Mouse (Mus musculus) hindbrain, embryonic 10.5 days (tissue): ENCODE data around the gene Tex19.1. TPM values are rescaled to one million over a fixed set of nuclear protein-coding genes. Genes with fewer than 3 reads are reported as not detected.

Experiments
- DNase-seq: peaks from one replicate; pipeline ENCODE4 v3.0.0-alpha.2; 2017; ENCODE audit warnings: low spot score
- H3K27ac ChIP-seq: fragments of 300-500 bp; sonication (generic); 2 replicates; pipeline ENCODE4 v1.5.1; 2016; ENCODE audit warnings: mild to moderate bottlenecking, moderate library complexity
- H3K27me3 ChIP-seq: fragments of 300-500 bp; sonication (generic); 2 replicates; pipeline ENCODE4 v1.6.1; 2016; ENCODE audit warnings: mild to moderate bottlenecking; ENCODE audit not compliant: poor library complexity, insufficient read depth, severe bottlenecking
- H3K36me3 ChIP-seq: fragments of 300-500 bp; sonication (generic); 2 replicates; pipeline ENCODE4 v1.6.1; 2016; ENCODE audit warnings: mild to moderate bottlenecking, moderate library complexity
- H3K4me1 ChIP-seq: fragments of 300-500 bp; sonication (generic); replicated peaks from 2 replicates; pipeline ENCODE4 v1.6.1; 2016; ENCODE audit warnings: mild to moderate bottlenecking
- H3K4me3 ChIP-seq: fragments of 300-500 bp; sonication (generic); 2 replicates; pipeline ENCODE4 v1.5.1; 2016; ENCODE audit warnings: mild to moderate bottlenecking, moderate library complexity
- H3K9me3 ChIP-seq: fragments of 300-500 bp; sonication (generic); 2 replicates; pipeline ENCODE4 v1.6.1; 2016; ENCODE audit warnings: mild to moderate bottlenecking, moderate library complexity
- WGBS: fragments of 180-500 bp; shearing (Covaris S2); methylation state at CpG from one replicate; pipeline ENCODE4 v1.1.7; 2016; 5-methylcytosine and 5-hydroxymethylcytosine counted together
- polyA plus RNA-seq: library from polyadenylated mRNA; unstranded; fragments of >200 nt; fragmentation: Nextera tagmentation; extraction: Ambion mirVana; gene quantifications from 2 replicates; pipeline ENCODE4 v1.2.1, GENCODE M21; 2016

Tex19.1 gene
- polyA plus RNA-seq, 1 experiment from 2014 or later = not detected

- peaks cover 23% of the 10 kb centered on the region for H3K4me1 ChIP-seq
- WGBS = 81% methylated on average over 5 of the region's 5 CpGs
- H3K27ac ChIP-seq = no peak within 1 kb of the TSS
These were observed 14.0 kb downstream of the Tex19.1 start, which contains the start of gene Uts2r for GRCm38 (mm10) chr11:121159971-121160370. TSS of gene Uts2r (plus strand) at chr11:121160271.

GRCm38 (mm10) chr11:121160636-121161346 lies 14.8 kb downstream of the Tex19.1 start:
- Histone ChIP-seq H3K4me1 (peaks cover 17% of the 10 kb centered on the region), H3K9me3 (no peaks in the 10 kb centered on the region), H3K27ac (no peak overlapping the region)

More at GRCm38 (mm10) chr11:121159971-121160370, 14.0 kb downstream of the Tex19.1 start, which contains the start of gene Uts2r:
- no peak for DNase-seq
- Histone ChIP-seq H3K27me3 (peaks cover 38% of the 10 kb centered on the region), H3K9me3 (no peaks in the 10 kb centered on the region), H3K36me3 (no peaks in the 10 kb centered on the region), H3K4me3 (no peak within 1 kb of the TSS)

GRCm38 (mm10) chr11:121163751-121164150 lies 17.8 kb downstream of the Tex19.1 start:
- 89% methylated on average over 4 of the region's 4 CpGs for WGBS
- Histone ChIP-seq H3K36me3 (no peaks in the 10 kb centered on the region), H3K4me3 (no peak overlapping the region), H3K27me3 (0 out of 2 replicates have a peak, but pooled peaks cover 5% of the 10 kb centered on the region), H3K27ac (no peak overlapping the region), H3K9me3 (no peaks in the 10 kb centered on the region), H3K4me1 (0 out of 2 replicates have a peak, but pooled peaks cover 7% of the 10 kb centered on the region)
- no peak for DNase-seq

More at GRCm38 (mm10) chr11:121160636-121161346, 14.8 kb downstream of the Tex19.1 start:
- DNase-seq = no peak
- H3K4me3 ChIP-seq = no peak overlapping the region
- H3K36me3 ChIP-seq = no peaks in the 10 kb centered on the region
- WGBS = 94% methylated on average over 26 of the region's 26 CpGs
- peaks cover 30% of the 10 kb centered on the region for H3K27me3 ChIP-seq

GRCm38 (mm10) chr11:121173203-121173602 lies 27.3 kb downstream of the Tex19.1 start:
- 89% methylated on average over 5 of the region's 5 CpGs for WGBS
- Histone ChIP-seq H3K36me3 (no peaks in the 10 kb centered on the region), H3K4me3 (no peak overlapping the region), H3K27ac (0 out of 2 replicates have a peak overlapping the region, but pooled peaks have one; percentile 0), H3K27me3 (no peaks in the 10 kb centered on the region), H3K4me1 (peaks cover 37% of the 10 kb centered on the region), H3K9me3 (no peaks in the 10 kb centered on the region)
- DNase-seq = no peak

- no peak for DNase-seq
- Histone ChIP-seq H3K27me3 (no peaks in the 10 kb centered on the region), H3K4me3 (no peak overlapping the region), H3K4me1 (peaks cover 37% of the 10 kb centered on the region), H3K27ac (peak overlapping the region; percentile 70), H3K36me3 (no peaks in the 10 kb centered on the region), H3K9me3 (no peaks in the 10 kb centered on the region)
- 47% methylated on average over 3 of the region's 3 CpGs for WGBS
These were observed 28.3 kb downstream of the Tex19.1 start for GRCm38 (mm10) chr11:121174234-121174633.

GRCm38 (mm10) chr11:121176285-121177270 lies 30.6 kb downstream of the Tex19.1 start:
- Histone ChIP-seq H3K27me3 (no peaks in the 10 kb centered on the region), H3K36me3 (peaks cover 6% of the 10 kb centered on the region), H3K27ac (peak overlapping the region; percentile 66), H3K9me3 (no peaks in the 10 kb centered on the region), H3K4me1 (peaks cover 37% of the 10 kb centered on the region), H3K4me3 (0 out of 2 replicates have a peak overlapping the region, but pooled peaks have one; percentile 5)
- DNase-seq = peak; percentile 64
- WGBS = 59% methylated on average over 12 of the region's 12 CpGs

- Histone ChIP-seq H3K9me3 (no peaks in the 10 kb centered on the region), H3K27me3 (no peaks in the 10 kb centered on the region), H3K36me3 (0 out of 2 replicates have a peak, but pooled peaks cover 6% of the 10 kb centered on the region), H3K4me1 (no peaks in the 10 kb centered on the region), H3K4me3 (no peak overlapping the region), H3K27ac (no peak overlapping the region)
- DNase-seq = no peak
- WGBS = 90% methylated on average over 3 of the region's 3 CpGs
These were observed 43.7 kb downstream of the Tex19.1 start for GRCm38 (mm10) chr11:121189681-121190080.

GRCm38 (mm10) chr11:121192742-121193141 lies 46.8 kb downstream of the Tex19.1 start:
- no peaks in the 10 kb centered on the region for H3K36me3 ChIP-seq
- no peaks in the 10 kb centered on the region for H3K27me3 ChIP-seq
- H3K4me3 ChIP-seq = no peak overlapping the region
- no peaks in the 10 kb centered on the region for H3K4me1 ChIP-seq
- no peaks in the 10 kb centered on the region for H3K9me3 ChIP-seq
- 84% methylated on average over 2 of the region's 2 CpGs for WGBS
- no peak overlapping the region for H3K27ac ChIP-seq
- DNase-seq = no peak

GRCm38 (mm10) chr11:121193415-121193814 lies 47.5 kb downstream of the Tex19.1 start:
- no peak for DNase-seq
- H3K27me3 ChIP-seq = no peaks in the 10 kb centered on the region
- H3K36me3 ChIP-seq = no peaks in the 10 kb centered on the region
- H3K4me3 ChIP-seq = no peak overlapping the region
- 83% methylated on average over 3 of the region's 3 CpGs for WGBS
- H3K9me3 ChIP-seq = no peaks in the 10 kb centered on the region
- H3K4me1 ChIP-seq = no peaks in the 10 kb centered on the region
- H3K27ac ChIP-seq = no peak overlapping the region

Other genes with a start within 250 kb of the Tex19.1 start
- 6.1 and 6.4 TPM in 2 replicates for gene Ccdc57, start 213.3 kb upstream of the Tex19.1 start, polyA plus RNA-seq
- gene Slc16a3, start 197.7 kb upstream of the Tex19.1 start, polyA plus RNA-seq = 111 and 204 TPM in 2 replicates
- gene Csnk1d, start 154.8 kb upstream of the Tex19.1 start, polyA plus RNA-seq = 124 and 134 TPM in 2 replicates
- not detected in 2 replicates for gene Cd7, start 106.7 kb upstream of the Tex19.1 start, polyA plus RNA-seq
- gene Sectm1b, start 82.6 kb upstream of the Tex19.1 start, polyA plus RNA-seq = not detected in 2 replicates
- not detected in 2 replicates for gene Sectm1a, start 64.9 kb upstream of the Tex19.1 start, polyA plus RNA-seq
- not detected in 2 replicates for gene Tex19.2, start 27.5 kb upstream of the Tex19.1 start, polyA plus RNA-seq
- gene Uts2r, start 14.1 kb downstream of the Tex19.1 start, polyA plus RNA-seq = 0.12 TPM in 2 replicates
- 5.2 and 8.2 TPM in 2 replicates for gene Hexdc, start 58.3 kb downstream of the Tex19.1 start, polyA plus RNA-seq
- 21.2 and 22.7 TPM in 2 replicates for gene Ogfod3, start 58.6 kb downstream of the Tex19.1 start, polyA plus RNA-seq
- gene Cybc1, start 83.2 kb downstream of the Tex19.1 start, polyA plus RNA-seq = 36.1 and 42.0 TPM in 2 replicates
- gene Narf, start 91.1 kb downstream of the Tex19.1 start, polyA plus RNA-seq = 54.6 and 72.9 TPM in 2 replicates
- 8.8 and 10.2 TPM in 2 replicates for gene Foxk2, start 113.8 kb downstream of the Tex19.1 start, polyA plus RNA-seq
- gene Wdr45b, start 208.3 kb downstream of the Tex19.1 start, polyA plus RNA-seq = 97.6 and 99.9 TPM in 2 replicates
- 2.3 and 3.1 TPM in 2 replicates for gene Rab40b, start 242.1 kb downstream of the Tex19.1 start, polyA plus RNA-seq